ENCODE assay signal across 26 mouse cellular contexts in genomic region chr11:108845971-108846370, GRCm38 (mm10).
DNase-seq lines count a peak whose midpoint lies in the region; ATAC-seq and TF ChIP-seq lines count a peak whose summit lies in the region.
"Had no signal": no experiment of that assay in that cellular context is flagged by ENCODE, and none has a peak within 500 bp of the region (broad histone marks: within the 10 kb centered on the region; RNA-seq: fewer than 3 reads in every experiment).

No protein-coding gene starts in this region.

- no peaks in the 10 kb centered on the region for H3K9me3 ChIP-seq in forebrain, embryonic 14.5 days (replicated peaks; ENCODE audit: control insufficient read depth, low read length)
- no peaks in the 10 kb centered on the region for H3K9me3 ChIP-seq in forebrain, embryonic 11.5 days (ENCODE audit: control insufficient read depth, low read length)
- no peaks in the 10 kb centered on the region for H3K9me3 ChIP-seq in kidney, embryonic 14.5 days (ENCODE audit: control insufficient read depth, low read length)
- H3K9me3 ChIP-seq: embryonic facial prominence, embryonic 10.5 days; forebrain, embryonic 13.5 days; heart, embryonic 13.5 days; limb, embryonic 10.5 days; liver, embryonic 13.5 days; neural tube, embryonic 12.5 days had no signal

- WGBS in forebrain, embryonic 14.5 days = 50% methylated on average over 2 of the region's 2 CpGs
- 75% methylated on average over 2 of the region's 2 CpGs for WGBS in forebrain, embryonic 11.5 days
- WGBS in kidney, embryonic 14.5 days = 65% methylated on average over 2 of the region's 2 CpGs

- no peaks in the 10 kb centered on the region for H3K4me1 ChIP-seq in forebrain, embryonic 14.5 days (ENCODE audit: control insufficient read depth, insufficient read depth, low read length)
- 0 out of 2 replicates have a peak, but pooled peaks cover 2% of the 10 kb centered on the region for H3K4me1 ChIP-seq in forebrain, embryonic 11.5 days (replicated peaks; ENCODE audit: control insufficient read depth, insufficient read depth, low read length)
- no peaks in the 10 kb centered on the region for H3K4me1 ChIP-seq in kidney, embryonic 14.5 days (ENCODE audit: control insufficient read depth, insufficient read depth, low read length)
- H3K4me1 ChIP-seq: embryonic facial prominence, embryonic 10.5 days; heart, embryonic 13.5 days; liver, embryonic 13.5 days; neural tube, embryonic 12.5 days had no signal

- H3K4me2 ChIP-seq in forebrain, embryonic 14.5 days (ENCODE audit: low read length) = no peak overlapping the region
- H3K4me2 ChIP-seq in forebrain, embryonic 11.5 days (ENCODE audit: low read depth, low read length, severe bottlenecking) = no peak overlapping the region
- H3K4me2 ChIP-seq in kidney, embryonic 14.5 days (replicated peaks; ENCODE audit: low read depth, low read length) = no peak overlapping the region
- H3K4me2 ChIP-seq: forebrain, embryonic 13.5 days; heart, embryonic 13.5 days; liver, embryonic 13.5 days; neural tube, embryonic 12.5 days had no signal

- no peak for ATAC-seq in forebrain, embryonic 14.5 days
- ATAC-seq in forebrain, embryonic 11.5 days (replicated peaks; ENCODE audit: low FRiP score) = no peak
- no peak for ATAC-seq in kidney, embryonic 14.5 days (ENCODE audit: low FRiP score, low TSS enrichment)
- ATAC-seq: CD4-positive, CD25-positive, alpha-beta regulatory T cell, adult 4 months; forebrain, embryonic 13.5 days; hindbrain, embryonic 16.5 days; intestine, postnatal 0 days had no signal

- no peak for TF ChIP-seq CTCF in brain, embryonic 14.5 days (IDR thresholded peaks at IDR 0.05; ENCODE audit: borderline replicate concordance, extremely low read depth, insufficient read depth, insufficient read length)

- H3K36me3 ChIP-seq in forebrain, embryonic 14.5 days (ENCODE audit: control insufficient read depth, insufficient read depth, low read length) = no peaks in the 10 kb centered on the region
- H3K36me3 ChIP-seq in forebrain, embryonic 11.5 days (ENCODE audit: control insufficient read depth, insufficient read depth, low read length) = no peaks in the 10 kb centered on the region
- no peaks in the 10 kb centered on the region for H3K36me3 ChIP-seq in kidney, embryonic 14.5 days (ENCODE audit: control insufficient read depth, insufficient read depth, low read length)
- H3K36me3 ChIP-seq: embryonic facial prominence, embryonic 10.5 days; G1E; heart, embryonic 13.5 days; limb, embryonic 10.5 days; liver, embryonic 13.5 days; midbrain, embryonic 10.5 days; neural tube, embryonic 12.5 days had no signal

- DNase-seq in forebrain, embryonic 14.5 days (ENCODE audit: low spot score) = peak; percentile 25
- DNase-seq in forebrain, embryonic 11.5 days (ENCODE audit: low spot score) = no peak
- DNase-seq in kidney, postnatal 14 days = peak; percentile 14
- DNase-seq in brain, embryonic 14.5 days (ENCODE audit: low read depth) = peak; percentile 49
- peak; percentile 41 for DNase-seq in lung, postnatal 25 days (ENCODE audit: low spot score)
- DNase-seq in left cerebral cortex, postnatal 25 days (ENCODE audit: low spot score in 2 of 2) = no peak
- no peak for DNase-seq in frontal cortex, postnatal 14 days (ENCODE audit: low spot score in 2 of 2)
- DNase-seq: adrenal gland, postnatal 25 days; cerebellum, adult 8-10 months; gastrocnemius, postnatal 36 days; liver, embryonic 13.5 days; right cerebral cortex, postnatal 4 days; thymus, postnatal 25 days had no signal

- intact Hi-C loops in left cerebral cortex, postnatal 25 days (cut with DNase I) = no loop called here

- TF ChIP-seq POLR2A in brain, embryonic 14.5 days (IDR thresholded peaks at IDR 0.05; ENCODE audit: borderline replicate concordance, extremely low read depth, insufficient read depth, insufficient read length, poor library complexity, severe bottlenecking) = no peak

- H3K9ac ChIP-seq in forebrain, embryonic 14.5 days (ENCODE audit: low read length) = no peak overlapping the region
- H3K9ac ChIP-seq in forebrain, embryonic 11.5 days (ENCODE audit: low read length) = no peak overlapping the region
- H3K9ac ChIP-seq in kidney, embryonic 14.5 days (ENCODE audit: low read depth, low read length) = no peak overlapping the region
- H3K9ac ChIP-seq: forebrain, embryonic 13.5 days; heart, embryonic 13.5 days; liver, embryonic 13.5 days; neural tube, embryonic 12.5 days had no signal

- H3K4me3 ChIP-seq in forebrain, embryonic 14.5 days (ENCODE audit: low read depth, low read length) = no peak overlapping the region
- no peak overlapping the region for H3K4me3 ChIP-seq in forebrain, embryonic 11.5 days (ENCODE audit: low read depth, low read length)
- no peak overlapping the region for H3K4me3 ChIP-seq in kidney, embryonic 14.5 days (ENCODE audit: low read length)
- H3K4me3 ChIP-seq: embryonic facial prominence, embryonic 10.5 days; forebrain, embryonic 13.5 days; heart, embryonic 13.5 days; left cerebral cortex, adult 2 months; limb, embryonic 10.5 days; liver, embryonic 13.5 days; midbrain, embryonic 10.5 days; neural tube, embryonic 12.5 days had no signal

- no peaks in the 10 kb centered on the region for H3K27me3 ChIP-seq in forebrain, embryonic 14.5 days (replicated peaks; ENCODE audit: control insufficient read depth, insufficient read depth, low read length)
- H3K27me3 ChIP-seq in forebrain, embryonic 11.5 days (ENCODE audit: control insufficient read depth, insufficient read depth, low read length) = no peaks in the 10 kb centered on the region
- H3K27me3 ChIP-seq in kidney, embryonic 14.5 days (ENCODE audit: control insufficient read depth, insufficient read depth, low read length) = no peaks in the 10 kb centered on the region
- H3K27me3 ChIP-seq: forebrain, embryonic 13.5 days; heart, embryonic 13.5 days; liver, embryonic 13.5 days; neural tube, embryonic 12.5 days had no signal

- no peak overlapping the region for H3K27ac ChIP-seq in forebrain, embryonic 14.5 days (ENCODE audit: low read depth, low read length)
- H3K27ac ChIP-seq in forebrain, embryonic 11.5 days (ENCODE audit: low read depth, low read length) = no peak overlapping the region
- no peak overlapping the region for H3K27ac ChIP-seq in kidney, embryonic 14.5 days (ENCODE audit: low read depth, low read length)
- H3K27ac ChIP-seq: embryonic facial prominence, embryonic 10.5 days; forebrain, embryonic 13.5 days; heart, embryonic 13.5 days; kidney, postnatal 0 days; left cerebral cortex, adult 2 months; limb, embryonic 10.5 days; liver, embryonic 13.5 days; midbrain, embryonic 10.5 days; neural tube, embryonic 12.5 days had no signal

Comparison
In these comparisons a context has a peak if more than half of its experiments do, and no peak if none do; other contexts are left out.
1. DNase-seq: peak in forebrain, embryonic 14.5 days (single experiment), kidney, postnatal 14 days (single experiment), brain, embryonic 14.5 days (single experiment) and lung, postnatal 25 days (single experiment); none in forebrain, embryonic 11.5 days (single experiment), left cerebral cortex, postnatal 25 days (0 of 2) and frontal cortex, postnatal 14 days (0 of 2).